Mouse (Mus musculus): ENCODE results near the gene Aldh3b3.
A peak's percentile ranks its signal among the peaks of the same experiment; 100 is the strongest.

Gene Aldh3b3

GRCm38 (mm10) chr19:4003641-4004040 is 45.2 kb downstream of the Aldh3b3 start:
- DNase-seq: no peak

GRCm38 (mm10) chr19:4004331-4004730 is 45.9 kb downstream of the Aldh3b3 start:
- DNase-seq: no peak

DNA sequence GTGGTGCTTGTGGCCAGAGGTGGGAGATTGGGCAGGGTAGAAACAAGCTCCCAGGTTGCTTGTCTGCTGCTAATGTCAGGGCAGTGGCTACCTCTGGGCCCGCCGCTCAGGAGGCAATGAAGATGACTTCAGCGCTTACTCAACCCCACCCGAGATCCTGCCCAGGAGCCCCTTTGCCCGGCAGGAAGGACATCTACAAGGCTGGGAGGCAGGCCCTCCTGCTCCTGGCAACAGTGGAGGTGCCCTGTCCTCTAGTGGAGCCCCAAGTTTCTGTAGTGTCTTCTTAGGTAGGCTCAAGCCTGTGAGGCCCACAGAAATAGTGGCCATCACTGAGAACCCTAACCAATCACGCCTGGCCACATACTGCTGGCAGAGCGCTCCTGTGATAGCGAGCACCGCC is 46.6 kb downstream of the Aldh3b3 start:
- no peak for DNase-seq

- DNase-seq: no peak
These were observed 47.5 kb downstream of the Aldh3b3 start for GRCm38 (mm10) chr19:4005971-4006370.

GRCm38 (mm10) chr19:4011086-4011485 is 52.6 kb downstream of the Aldh3b3 start:
- no peak for DNase-seq

DNA sequence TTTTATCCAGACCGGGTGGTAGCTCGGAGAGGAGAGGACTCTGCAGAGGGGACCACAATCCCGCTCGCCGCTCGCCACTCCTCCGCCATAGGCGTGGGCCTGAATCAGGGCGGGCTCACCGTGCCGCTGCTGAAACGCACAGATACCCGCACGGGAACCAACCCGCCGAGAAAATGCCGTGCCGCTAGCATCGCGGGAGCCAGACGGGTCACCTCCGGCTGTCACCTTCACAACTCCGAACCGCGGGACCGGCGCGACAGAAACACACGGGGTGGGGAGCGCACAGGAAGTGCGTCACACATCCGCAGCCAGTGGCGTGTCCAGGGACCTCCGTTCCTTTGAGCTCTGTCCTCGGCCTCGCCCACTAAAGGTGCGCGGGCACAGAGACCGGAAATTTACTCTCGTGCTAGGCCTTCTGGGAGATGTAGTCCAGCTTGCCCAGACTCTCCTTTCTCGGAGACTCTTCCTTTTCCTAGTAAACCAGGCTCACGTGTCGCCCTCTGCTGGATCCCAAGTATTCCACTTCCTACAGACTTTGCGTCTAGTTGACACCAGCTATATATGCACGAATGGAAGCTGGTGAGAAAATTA is 54.1 kb downstream of the Aldh3b3 start, which contains the start of gene Ndufv1:
Ndufv1 (minus strand) TSS at position 375 of the 591 bp plus-strand sequence.
- DNase-seq: peak; percentile 99

GRCm38 (mm10) chr19:4013066-4013465 is 54.6 kb downstream of the Aldh3b3 start:
- no peak for DNase-seq

GRCm38 (mm10) chr19:4014802-4015201 is 56.4 kb downstream of the Aldh3b3 start:
- no peak for DNase-seq

DNA sequence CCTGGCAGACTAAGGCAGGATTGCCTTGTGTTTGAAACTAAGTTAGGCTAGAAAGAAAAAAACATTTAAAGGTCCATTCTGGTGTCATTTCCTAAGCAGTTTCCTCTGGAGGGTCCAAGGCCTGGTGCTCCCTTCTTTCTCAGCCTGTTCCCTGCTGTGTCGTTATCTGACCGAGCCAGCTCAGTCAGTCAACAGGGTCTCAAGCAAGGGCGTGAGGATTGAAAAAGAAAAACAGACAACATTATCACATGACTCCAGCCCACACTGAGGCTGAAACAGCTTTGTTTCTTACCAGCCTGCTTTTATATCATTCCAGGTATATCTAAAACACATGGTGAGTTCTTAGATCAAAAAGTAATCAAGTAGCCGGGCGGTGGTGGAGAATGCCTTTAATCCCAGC is 57.2 kb downstream of the Aldh3b3 start:
- no peak for DNase-seq

GRCm38 (mm10) chr19:4017921-4018587 is 59.6 kb downstream of the Aldh3b3 start:
- DNase-seq: no peak

DNA sequence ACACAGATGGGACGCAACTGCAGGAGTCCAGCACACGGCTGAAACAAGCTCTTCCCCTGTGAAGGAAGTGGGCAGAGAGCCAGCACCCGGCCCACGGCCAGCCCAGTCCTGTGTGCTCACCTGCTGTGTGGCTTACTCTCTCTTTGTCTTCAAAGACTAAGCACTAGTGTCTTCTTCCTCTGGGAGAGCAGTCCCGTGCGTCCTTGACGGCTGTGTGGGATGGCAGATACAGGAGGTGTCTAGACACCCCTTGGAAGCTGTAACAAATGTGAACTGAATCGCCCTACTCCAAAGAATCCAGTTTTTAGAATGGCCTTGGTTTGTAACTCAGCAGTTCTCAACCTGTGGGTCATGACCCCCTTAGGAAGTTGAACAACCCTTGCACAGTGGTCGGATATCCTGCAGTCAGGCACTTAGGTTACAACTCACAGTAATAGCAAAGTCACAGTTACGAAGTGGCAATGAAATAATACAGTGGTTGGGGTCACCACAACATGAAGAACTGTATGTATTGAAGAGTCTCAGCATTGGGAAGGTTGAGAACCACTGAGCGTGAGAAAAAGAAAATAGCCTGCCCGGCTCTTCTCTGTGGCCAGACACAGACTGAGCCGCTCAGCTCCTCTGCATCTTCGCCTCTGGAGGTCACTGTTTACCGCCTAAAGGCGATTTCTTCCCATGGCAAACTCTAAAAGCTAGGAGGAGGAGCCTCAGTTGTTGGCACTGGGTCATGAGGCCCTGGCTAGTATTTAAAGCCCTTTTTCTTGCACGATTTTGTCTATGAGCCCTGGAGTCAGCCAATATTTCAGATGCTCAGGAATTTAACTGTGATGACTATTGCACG is 60.5 kb downstream of the Aldh3b3 start:
- DNase-seq: peak; percentile 93

Data from kidney, adult 9 months (tissue).